Mouse (Mus musculus) lung, embryonic 16.5 days (tissue): Measurements from ENCODE around the gene Camta1. TPM values are rescaled to one million over a fixed set of nuclear protein-coding genes. Genes with fewer than 3 reads are reported as not detected.

ENCODE experiments used
- ATAC-seq: fragments of 200-750 bp; cut with Nextera tagmentation; 2 replicates; pipeline ENCODE4 v1.8.0; 2017; ENCODE audit warnings: low read depth, mild to moderate bottlenecking, moderate library complexity
- H3K27ac ChIP-seq: fragments of 300-500 bp; sonication (generic); 2 replicates; pipeline ENCODE4 v1.5.1; 2014; ENCODE audit warnings: mild to moderate bottlenecking, control low read depth, low read length
- H3K27me3 ChIP-seq: fragments of 300-500 bp; sonication (generic); 2 replicates; pipeline ENCODE4 v1.6.1; 2014; ENCODE audit warnings: low read depth, low read length, mixed read lengths; ENCODE audit not compliant: control insufficient read depth, insufficient read depth
- H3K36me3 ChIP-seq: fragments of 300-500 bp; sonication (generic); 2 replicates; pipeline ENCODE4 v1.6.1; 2014; ENCODE audit warnings: low read length; ENCODE audit not compliant: control insufficient read depth, insufficient read depth
- H3K4me1 ChIP-seq: fragments of 300-500 bp; sonication (generic); replicated peaks from 2 replicates; pipeline ENCODE4 v1.6.1; 2014; ENCODE audit warnings: low read length, mixed read lengths; ENCODE audit not compliant: control insufficient read depth, insufficient read depth
- H3K4me2 ChIP-seq: fragments of 300-500 bp; sonication (generic); 2 replicates; pipeline ENCODE4 v1.6.1; 2014; ENCODE audit warnings: low read depth, low read length, control low read depth
- H3K4me3 ChIP-seq: fragments of 300-500 bp; sonication (generic); 2 replicates; pipeline ENCODE4 v1.5.1; 2014; ENCODE audit warnings: mild to moderate bottlenecking, low read length, control low read depth
- H3K9ac ChIP-seq: fragments of 300-500 bp; sonication (generic); 2 replicates; pipeline ENCODE4 v1.6.1; 2014; ENCODE audit warnings: low read length, control low read depth
- H3K9me3 ChIP-seq: fragments of 300-500 bp; sonication (generic); 2 replicates; pipeline ENCODE4 v1.6.1; 2016; ENCODE audit warnings: low read length; ENCODE audit not compliant: control insufficient read depth
- whole genome bisulfite sequencing: fragments of 180-500 bp; shearing (Covaris S2); extraction: QIAGEN DNeasy Blood & Tissue Kit; methylation state at CpG from one replicate; pipeline ENCODE4 v1.1.7; 2014; 5-methylcytosine and 5-hydroxymethylcytosine counted together
- polyA plus RNA-seq: library from polyadenylated mRNA; unstranded; fragments of >200 nt; fragmentation: Nextera tagmentation; extraction: Ambion mirVana; gene quantifications from 2 replicates; pipeline ENCODE4 v1.2.1, GENCODE M21; 2015

Camta1 gene
- polyA plus RNA-seq, 1 experiment from 2014 or later, result 89.4 TPM

DNA sequence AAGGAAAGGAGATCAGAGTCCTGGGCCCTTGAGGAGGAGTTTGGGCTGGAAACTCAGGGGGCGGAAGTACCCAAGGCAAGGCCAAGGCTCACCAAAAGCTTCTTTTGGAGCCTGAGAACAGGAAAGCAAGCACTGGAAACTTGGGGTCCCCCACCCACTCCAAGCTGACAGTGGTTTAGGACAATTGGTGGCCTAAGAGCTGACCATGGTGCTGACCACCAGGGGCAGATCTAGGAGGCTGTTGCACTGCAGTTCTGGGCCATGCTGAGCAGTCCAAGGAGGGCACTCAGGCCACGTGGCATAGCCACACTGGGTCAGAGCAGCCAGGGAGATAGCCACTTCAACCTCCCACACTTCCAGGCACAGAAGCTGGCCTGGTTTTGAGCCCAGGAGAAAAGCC, 102.6 kb downstream of the Camta1 start:
- no peaks in the 10 kb centered on the region for H3K36me3 ChIP-seq
- H3K4me3 ChIP-seq, result no peak overlapping the region
- ATAC-seq, result no peak
- no peak overlapping the region for H3K27ac ChIP-seq
- H3K9ac ChIP-seq, result no peak overlapping the region
- no peak overlapping the region for H3K4me2 ChIP-seq
- H3K4me1 ChIP-seq, result no peaks in the 10 kb centered on the region
- WGBS, result 58% methylated on average over 2 of the region's 2 CpGs
- no peaks in the 10 kb centered on the region for H3K9me3 ChIP-seq
- H3K27me3 ChIP-seq, result no peaks in the 10 kb centered on the region

GRCm38 (mm10) chr4:151758337-151758736, 103.3 kb downstream of the Camta1 start:
- no peak for ATAC-seq
- Histone ChIP-seq H3K4me1 (no peaks in the 10 kb centered on the region), H3K27me3 (no peaks in the 10 kb centered on the region), H3K4me2 (no peak overlapping the region), H3K9ac (no peak overlapping the region), H3K4me3 (no peak overlapping the region), H3K36me3 (no peaks in the 10 kb centered on the region), H3K27ac (no peak overlapping the region), H3K9me3 (no peaks in the 10 kb centered on the region)
- WGBS, result 87% methylated on average over 13 of the region's 13 CpGs

- no peak overlapping the region for H3K4me2 ChIP-seq
- no peaks in the 10 kb centered on the region for H3K27me3 ChIP-seq
- ATAC-seq, result no peak
- H3K4me3 ChIP-seq, result no peak overlapping the region
- no peak overlapping the region for H3K9ac ChIP-seq
- H3K9me3 ChIP-seq, result no peaks in the 10 kb centered on the region
- 84% methylated on average over 3 of the region's 3 CpGs for WGBS
- H3K27ac ChIP-seq, result no peak overlapping the region
- no peaks in the 10 kb centered on the region for H3K36me3 ChIP-seq
- no peaks in the 10 kb centered on the region for H3K4me1 ChIP-seq
These were observed 104.4 kb downstream of the Camta1 start for GRCm38 (mm10) chr4:151757261-151757660.

- H3K4me2 ChIP-seq, result no peak overlapping the region
- ATAC-seq, result no peak
- H3K4me1 ChIP-seq, result no peaks in the 10 kb centered on the region
- no peaks in the 10 kb centered on the region for H3K27me3 ChIP-seq
- H3K36me3 ChIP-seq, result no peaks in the 10 kb centered on the region
- WGBS, result 60% methylated on average over 10 of the region's 10 CpGs
- no peak overlapping the region for H3K27ac ChIP-seq
- no peak overlapping the region for H3K4me3 ChIP-seq
- no peak overlapping the region for H3K9ac ChIP-seq
- no peaks in the 10 kb centered on the region for H3K9me3 ChIP-seq
These were observed 105.3 kb downstream of the Camta1 start for GRCm38 (mm10) chr4:151756400-151756799.

- Histone ChIP-seq H3K27me3 (no peaks in the 10 kb centered on the region), H3K9me3 (no peaks in the 10 kb centered on the region), H3K36me3 (no peaks in the 10 kb centered on the region), H3K4me3 (no peak overlapping the region), H3K4me2 (no peak overlapping the region), H3K4me1 (no peaks in the 10 kb centered on the region), H3K9ac (no peak overlapping the region), H3K27ac (no peak overlapping the region)
- 80% methylated on average over 10 of the region's 10 CpGs for WGBS
- no peak for ATAC-seq
These were observed 108.4 kb downstream of the Camta1 start for GRCm38 (mm10) chr4:151753231-151753630.

DNA sequence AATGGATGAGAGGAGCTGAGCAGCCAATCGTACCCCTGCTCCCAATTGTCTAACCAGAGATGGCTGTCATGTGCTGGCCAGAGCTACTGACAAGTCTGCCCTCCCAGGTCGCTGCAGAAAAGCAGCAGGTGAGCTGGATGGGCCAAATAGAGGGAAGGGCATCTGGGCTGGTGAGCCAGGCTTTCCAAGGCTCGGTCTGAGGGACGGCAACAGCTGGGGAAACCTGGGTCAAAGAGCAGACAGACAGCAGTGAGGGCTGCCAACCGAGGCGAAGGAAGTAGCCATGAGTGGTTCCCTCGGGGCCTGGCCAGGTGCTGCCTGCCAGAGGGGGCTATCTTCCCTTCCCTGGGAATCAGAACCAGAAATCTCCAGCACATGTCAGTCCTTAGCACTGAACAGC, 109.1 kb downstream of the Camta1 start:
- 59% methylated on average over 7 of the region's 7 CpGs for WGBS
- no peaks in the 10 kb centered on the region for H3K36me3 ChIP-seq
- no peak overlapping the region for H3K9ac ChIP-seq
- ATAC-seq, result no peak
- no peak overlapping the region for H3K4me3 ChIP-seq
- H3K4me2 ChIP-seq, result no peak overlapping the region
- H3K27me3 ChIP-seq, result no peaks in the 10 kb centered on the region
- H3K27ac ChIP-seq, result no peak overlapping the region
- no peaks in the 10 kb centered on the region for H3K4me1 ChIP-seq
- H3K9me3 ChIP-seq, result no peaks in the 10 kb centered on the region

GRCm38 (mm10) chr4:151751270-151751945, 110.3 kb downstream of the Camta1 start:
- H3K4me3 ChIP-seq, result no peak overlapping the region
- H3K27ac ChIP-seq, result no peak overlapping the region
- ATAC-seq, result no peak
- no peaks in the 10 kb centered on the region for H3K4me1 ChIP-seq
- no peak overlapping the region for H3K4me2 ChIP-seq
- H3K9ac ChIP-seq, result no peak overlapping the region
- no peaks in the 10 kb centered on the region for H3K36me3 ChIP-seq
- 67% methylated on average over 15 of the region's 15 CpGs for WGBS
- no peaks in the 10 kb centered on the region for H3K27me3 ChIP-seq
- H3K9me3 ChIP-seq, result no peaks in the 10 kb centered on the region

DNA sequence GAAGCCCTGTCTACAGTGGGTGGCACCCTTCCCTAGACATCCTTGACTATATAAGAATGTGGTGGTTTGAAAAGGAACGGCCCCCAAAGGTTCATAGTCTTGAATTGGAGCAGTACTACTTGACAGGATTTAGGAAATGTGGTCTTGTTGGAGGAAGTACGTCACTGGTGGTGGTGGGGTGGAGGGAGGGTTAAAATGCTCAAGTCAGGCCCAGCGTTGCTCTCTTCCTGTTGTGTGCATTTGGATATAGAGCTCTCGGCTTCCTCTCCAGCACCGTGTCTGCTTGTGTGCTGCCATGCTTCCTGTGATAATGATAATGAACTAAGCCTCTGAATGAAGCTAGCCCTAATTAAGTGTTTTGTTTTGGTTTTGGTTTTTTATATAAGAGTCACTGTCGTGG, 114.0 kb downstream of the Camta1 start:
- Histone ChIP-seq H3K4me3 (no peak overlapping the region), H3K27me3 (no peaks in the 10 kb centered on the region), H3K9me3 (no peaks in the 10 kb centered on the region), H3K36me3 (no peaks in the 10 kb centered on the region), H3K4me1 (no peaks in the 10 kb centered on the region), H3K4me2 (no peak overlapping the region), H3K27ac (no peak overlapping the region), H3K9ac (no peak overlapping the region)
- ATAC-seq, result no peak
- WGBS, result 58% methylated on average over 6 of the region's 6 CpGs

DNA sequence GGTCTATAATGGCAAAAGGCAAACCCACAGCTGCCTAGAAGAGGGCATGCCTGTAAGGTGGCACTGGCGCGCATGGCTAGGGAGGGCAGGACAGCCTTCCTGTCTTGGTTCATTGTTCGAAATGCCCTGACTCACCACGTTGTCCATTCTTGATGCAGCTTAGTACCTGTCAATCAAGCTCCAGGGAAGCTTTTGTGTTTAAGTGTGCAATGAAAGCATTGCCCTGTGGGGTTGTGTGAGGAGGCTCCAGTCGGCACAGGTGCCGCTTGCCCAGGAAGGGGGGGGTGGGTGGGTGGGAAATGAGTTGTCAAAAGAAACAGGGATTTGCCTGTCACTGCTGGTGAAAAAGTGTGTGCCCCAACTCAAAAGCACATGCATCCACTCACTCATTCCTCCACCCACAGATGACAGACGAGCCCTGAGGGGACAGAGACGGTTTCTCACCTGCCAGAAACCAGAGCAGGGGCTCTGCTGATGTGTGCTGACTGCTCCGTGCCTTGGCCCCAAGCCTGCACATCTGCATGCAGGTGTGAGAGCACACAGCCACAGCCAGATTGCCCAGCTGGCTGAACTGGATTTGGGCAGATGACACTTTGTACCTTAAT, 115.6 kb downstream of the Camta1 start:
- no peak for ATAC-seq
- no peak overlapping the region for H3K9ac ChIP-seq
- WGBS, result 62% methylated on average over 9 of the region's 9 CpGs
- H3K4me2 ChIP-seq, result no peak overlapping the region
- no peaks in the 10 kb centered on the region for H3K9me3 ChIP-seq
- no peaks in the 10 kb centered on the region for H3K36me3 ChIP-seq
- peaks cover 13% of the 10 kb centered on the region for H3K4me1 ChIP-seq
- no peak overlapping the region for H3K27ac ChIP-seq
- H3K27me3 ChIP-seq, result no peaks in the 10 kb centered on the region
- no peak overlapping the region for H3K4me3 ChIP-seq
